Mouse (Mus musculus) layer of hippocampus, postnatal 36 days (tissue): ENCODE results near the gene Egln2. TPM values are rescaled to one million over a fixed set of nuclear protein-coding genes. Genes with fewer than 3 reads are reported as not detected.
A peak's percentile ranks its signal among the peaks of the same experiment; 100 is the strongest.

Experiments
- DNase-seq, 2 experiments: peaks; one replicate each; pipeline ENCODE4 v3.0.0; 2022
- total RNA-seq, 2 experiments: library from RNA; stranded (reverse); gene quantifications; 2 replicates each; pipeline ENCODE4 v1.2.3; 2021

The Egln2 gene
- total RNA-seq, 2 experiments from 2014 or later = 102 to 108 TPM

GRCm38 (mm10) chr7:27174896-27175295, 8.3 kb upstream of the Egln2 start:
- no peak for DNase-seq

DNA sequence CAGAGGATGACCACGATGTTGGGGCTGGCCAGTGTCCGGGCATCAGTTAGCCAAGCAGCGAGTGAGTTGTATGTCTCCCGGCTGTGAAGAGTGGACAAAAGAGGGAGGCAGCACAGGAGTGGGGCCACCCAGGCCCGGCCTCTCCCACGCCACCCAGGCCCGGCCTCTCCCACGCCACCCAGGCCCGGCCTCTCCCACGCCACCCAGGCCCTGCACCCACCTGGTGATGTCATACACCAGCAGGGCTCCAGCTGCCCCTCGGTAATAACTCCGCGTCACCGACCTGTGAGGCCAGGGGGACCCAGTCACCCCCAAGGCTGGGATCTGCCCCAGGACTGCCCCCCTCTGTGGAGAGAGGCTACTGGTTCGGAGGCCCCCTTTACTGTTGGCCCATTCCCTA, 7.9 kb upstream of the Egln2 start:
- DNase-seq = no peak

DNA sequence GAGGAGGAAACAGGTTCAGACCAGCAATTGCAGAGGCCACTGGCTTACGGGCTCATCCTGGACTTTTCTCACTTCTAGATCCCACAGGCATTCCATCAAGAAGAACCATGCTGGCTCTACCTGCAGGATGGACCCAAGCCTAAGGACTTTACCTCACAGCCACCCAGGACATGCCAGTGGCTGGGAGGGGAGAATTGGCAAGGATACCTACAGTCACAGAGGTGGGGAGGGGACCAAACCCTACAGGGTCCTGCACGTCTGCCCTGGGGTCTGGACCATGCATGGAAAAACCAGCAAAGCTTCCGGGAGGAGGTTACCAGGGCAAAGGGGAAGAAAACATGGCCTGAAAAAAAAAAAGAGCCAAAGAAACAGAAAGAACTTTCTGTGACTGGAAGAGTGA, 4.4 kb upstream of the Egln2 start:
- DNase-seq = no peak

- no peak for DNase-seq
Observed at GRCm38 (mm10) chr7:27168371-27168770, 1.8 kb upstream of the Egln2 start.

GRCm38 (mm10) chr7:27167475-27168094, 983 bp upstream of the Egln2 start:
- no peak for DNase-seq

- DNase-seq = peak; percentile 77 to 79
Observed at GRCm38 (mm10) chr7:27166229-27166613, 381 bp downstream of the Egln2 start.

- no peak for DNase-seq
Observed at GRCm38 (mm10) chr7:27165696-27166095, 906 bp downstream of the Egln2 start.

- no peak for DNase-seq
Observed at GRCm38 (mm10) chr7:27165007-27165655, 1.5 kb downstream of the Egln2 start.

GRCm38 (mm10) chr7:27164112-27164947, 2.3 kb downstream of the Egln2 start:
- no peak for DNase-seq

- no peak for DNase-seq
Observed at GRCm38 (mm10) chr7:27163450-27163805, 3.2 kb downstream of the Egln2 start.

- DNase-seq = no peak
Observed at GRCm38 (mm10) chr7:27162780-27163449, 3.7 kb downstream of the Egln2 start.

GRCm38 (mm10) chr7:27161744-27162143, 4.9 kb downstream of the Egln2 start:
- DNase-seq = no peak

DNA sequence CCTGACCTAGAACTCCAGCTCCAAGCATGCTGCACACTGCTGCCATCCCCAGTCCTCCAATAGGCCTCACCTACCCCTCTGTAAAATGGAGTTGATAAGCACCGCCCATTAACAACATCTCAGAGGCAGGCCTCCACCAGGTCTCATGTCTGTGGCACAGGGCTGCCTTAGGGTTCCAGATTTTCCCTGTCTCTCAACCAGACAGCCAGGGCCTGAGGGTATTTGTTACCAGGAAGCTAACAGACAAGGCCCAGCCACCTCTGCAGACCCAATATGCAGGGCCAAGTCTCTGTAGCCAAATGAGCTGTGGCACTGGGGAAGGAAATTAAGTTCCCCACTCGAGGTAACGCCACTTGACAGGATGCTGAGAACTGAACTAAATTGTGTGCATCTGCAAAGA, 5.7 kb downstream of the Egln2 start:
- DNase-seq = no peak

- DNase-seq = peak; percentile 85 to 88
Observed at GRCm38 (mm10) chr7:27159882-27160281, 6.7 kb downstream of the Egln2 start.

DNA sequence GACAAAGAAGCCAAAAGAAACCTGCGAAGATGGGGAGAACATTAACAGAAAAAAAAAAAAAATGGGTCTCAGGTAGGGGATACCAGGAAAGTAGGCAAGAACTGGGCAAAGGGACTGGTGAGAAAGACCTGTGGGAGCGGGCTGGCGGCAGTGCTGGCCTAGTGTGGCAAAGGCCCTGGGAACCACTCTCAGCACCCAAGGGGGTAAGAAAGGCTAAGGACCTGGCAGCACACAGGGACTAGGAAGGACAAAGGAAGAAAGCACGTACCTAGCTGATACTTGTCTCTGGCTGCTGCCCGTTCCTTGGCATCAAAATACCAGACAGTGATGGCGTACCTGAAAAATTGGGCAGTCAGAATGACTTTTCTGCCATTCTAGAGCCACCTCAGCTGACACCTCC, 7.3 kb downstream of the Egln2 start:
- no peak for DNase-seq

GRCm38 (mm10) chr7:27158171-27158570, 8.4 kb downstream of the Egln2 start:
- DNase-seq = no peak

DNA sequence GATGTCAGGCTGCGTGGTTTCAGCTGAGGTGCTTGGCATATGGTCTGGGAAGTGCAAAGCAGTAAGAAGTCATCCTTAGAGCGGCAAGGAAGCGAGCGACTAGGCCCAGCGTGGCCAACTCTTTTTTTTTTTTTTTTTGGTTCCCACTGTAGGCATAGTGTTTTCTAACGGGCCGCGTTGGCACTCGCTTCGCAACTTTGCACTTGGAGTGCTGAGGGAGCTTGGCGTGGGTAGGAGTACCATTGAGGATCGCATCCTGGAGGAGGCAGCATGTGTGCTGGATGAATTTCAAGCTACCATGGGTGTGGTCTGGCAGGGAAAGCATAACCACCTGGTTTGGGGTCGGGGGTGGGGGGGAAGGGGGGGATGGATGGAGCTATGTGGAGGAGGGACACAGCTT, 10.6 kb downstream of the Egln2 start:
- no peak for DNase-seq

GRCm38 (mm10) chr7:27153205-27153764, 13.3 kb downstream of the Egln2 start, which contains the start of gene Cyp2t4:
Gene Cyp2t4 (plus strand): TSS chr7:27153714.
- no peak for DNase-seq

- DNase-seq = no peak
Observed at GRCm38 (mm10) chr7:27136410-27136996, 30.1 kb downstream of the Egln2 start.

DNA sequence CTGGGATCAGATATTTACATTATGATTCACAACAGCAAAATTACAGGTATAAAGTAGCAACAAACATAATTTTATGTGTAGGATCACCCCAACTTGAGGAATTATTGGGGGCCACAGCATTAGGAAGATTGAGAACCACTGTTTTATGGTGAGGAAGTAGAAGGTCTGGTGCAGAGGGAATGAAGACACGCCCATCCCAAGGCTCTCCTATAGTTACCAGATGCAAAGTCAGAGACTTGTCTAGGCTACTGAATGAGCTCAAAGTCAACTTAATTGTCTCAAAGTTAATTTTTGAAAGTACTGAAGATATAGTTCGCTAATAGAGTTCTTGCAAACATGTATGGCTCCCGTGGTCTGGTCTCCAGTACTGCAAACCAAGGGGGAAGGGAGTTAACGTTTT, 32.8 kb downstream of the Egln2 start:
- no peak for DNase-seq

GRCm38 (mm10) chr7:27133156-27133555, 33.4 kb downstream of the Egln2 start:
- DNase-seq = no peak

- peak; percentile 24 to 26 for DNase-seq
Observed at GRCm38 (mm10) chr7:27132588-27132987, 34.0 kb downstream of the Egln2 start.
